Mouse (Mus musculus): ENCODE data around the gene Rad51c. TPM values are rescaled to one million over a fixed set of nuclear protein-coding genes. Genes with fewer than 3 reads are reported as not detected.
"Not testable (repeated sequence)": the region's sequence is repeated elsewhere in the genome, so short reads cannot be mapped to it uniquely, and the experiment has no call there.

The Rad51c gene
- polyA plus RNA-seq, 1 experiment from 2014 or later: 13.4 TPM

DNA sequence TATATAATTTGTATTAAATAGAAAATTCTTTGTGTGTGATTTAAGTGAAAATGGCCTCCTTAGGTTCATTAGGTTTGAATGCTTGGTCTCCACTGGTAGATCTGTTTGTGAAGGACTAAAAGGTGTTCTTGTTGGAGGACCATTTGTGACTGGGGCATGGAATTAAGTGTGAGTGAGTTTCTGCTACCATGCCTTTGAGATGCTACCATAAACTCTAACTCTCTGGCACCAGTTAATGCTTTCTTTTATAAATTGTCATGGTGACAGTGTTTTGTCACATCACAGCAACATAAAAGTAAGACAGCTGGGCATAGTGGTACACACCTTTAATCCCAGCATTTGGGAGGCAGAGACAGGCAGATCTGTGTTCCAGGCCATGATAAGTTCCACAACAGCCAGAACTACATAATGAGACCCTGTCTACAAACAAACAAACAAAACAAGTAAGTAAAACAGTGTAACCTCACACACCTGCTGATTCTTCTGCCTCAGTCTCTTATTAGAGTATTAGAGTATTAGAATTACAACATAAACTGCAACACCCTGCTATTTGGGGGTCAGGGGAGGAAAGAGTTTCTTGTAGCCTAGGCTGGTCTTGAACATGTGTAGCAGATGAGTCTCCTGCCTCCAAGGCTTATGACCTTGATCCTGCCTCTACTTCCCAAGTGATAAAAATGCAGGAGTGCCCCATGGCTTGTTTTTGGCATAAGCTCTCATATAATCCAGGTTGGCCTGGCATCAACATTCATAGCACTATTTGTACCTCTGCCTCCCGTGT is 22.7 kb upstream of the Rad51c start:
- no peaks in the 10 kb centered on the region for H3K27me3 ChIP-seq (ENCODE audit: control insufficient read depth, insufficient read depth, low read length)
- no peaks in the 10 kb centered on the region for H3K9me3 ChIP-seq (ENCODE audit: control insufficient read depth, low read length)
- H3K4me2 ChIP-seq (ENCODE audit: low read depth): no peak overlapping the region
- ATAC-seq (ENCODE audit: insufficient read depth, low FRiP score, low TSS enrichment) (no peak), DNase-seq (ENCODE audit: low spot score) (no peak)
- H3K4me3 ChIP-seq (ENCODE audit: low read depth, low read length): no peak overlapping the region
- no peaks in the 10 kb centered on the region for H3K36me3 ChIP-seq (ENCODE audit: control insufficient read depth, insufficient read depth, low read length)
- no peak overlapping the region for H3K27ac ChIP-seq (ENCODE audit: low read depth, low read length)
- H3K9ac ChIP-seq (ENCODE audit: low read length): no peak overlapping the region
- H3K4me1 ChIP-seq (ENCODE audit: control insufficient read depth, insufficient read depth, low read length): no peaks in the 10 kb centered on the region
- WGBS: 59% methylated on average over 1 of the region's 1 CpGs

DNA sequence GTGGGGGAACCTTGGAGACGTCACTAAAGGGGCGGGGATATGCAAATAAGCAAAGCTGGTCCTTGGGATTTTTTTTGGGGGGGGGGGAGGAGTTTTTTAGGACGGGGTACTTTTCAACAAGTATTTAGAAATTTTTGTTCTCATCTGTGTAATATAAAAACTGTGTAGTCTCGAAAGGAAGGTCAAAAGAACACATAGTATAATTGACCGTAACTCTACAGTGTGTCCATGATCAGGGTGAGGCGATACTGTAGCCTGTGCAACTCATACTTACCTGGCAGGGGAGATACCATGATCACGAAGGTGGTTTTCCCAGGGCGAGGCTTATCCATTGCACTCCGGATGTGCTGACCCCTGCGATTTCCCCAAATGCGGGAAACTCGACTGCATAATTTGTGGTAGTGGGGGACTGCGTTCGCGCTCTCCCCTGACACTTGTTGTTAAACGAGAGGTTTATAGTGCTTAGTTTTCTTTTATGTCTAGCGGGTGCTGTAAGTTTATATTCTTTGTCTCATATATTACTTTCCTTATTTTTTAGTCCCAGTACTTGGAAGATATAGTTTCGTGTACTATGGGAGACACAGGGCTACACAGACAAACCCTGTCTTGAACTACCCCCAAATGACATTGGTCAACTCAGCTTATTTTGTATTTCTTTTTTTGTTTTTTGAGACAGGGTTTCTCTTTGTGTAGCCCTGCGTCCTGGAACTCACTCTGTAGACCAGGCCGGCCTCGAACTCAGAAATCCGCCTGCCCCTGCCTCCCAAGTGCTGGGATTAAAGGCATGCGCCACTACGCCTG is 21.9 kb upstream of the Rad51c start:
- H3K4me2 ChIP-seq (ENCODE audit: low read depth): peak overlapping the region; percentile 43; the same call in 1 of the 2 replicates
- 1% methylated on average over 24 of the region's 24 CpGs for WGBS

DNA sequence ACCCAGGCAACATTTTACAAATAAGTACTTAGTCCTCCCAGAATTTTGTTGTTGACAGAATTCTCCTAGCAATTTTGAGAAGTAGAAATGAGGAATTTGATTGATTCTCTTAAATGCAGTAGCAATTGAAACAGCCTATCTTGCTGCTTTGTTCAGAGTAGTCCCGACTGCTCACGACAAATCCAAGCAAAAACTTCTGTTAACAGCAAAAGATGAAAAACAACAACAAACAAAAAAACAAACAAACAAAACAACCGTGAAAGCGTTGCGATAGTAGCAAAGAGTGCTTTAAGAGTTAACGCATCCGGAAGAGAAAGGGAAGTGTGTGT is 21.3 kb upstream of the Rad51c start:
- Histone ChIP-seq H3K9ac (ENCODE audit: low read length) (peak overlapping the region; percentile 9), H3K27ac (ENCODE audit: low read depth, low read length) (0 out of 2 replicates have a peak overlapping the region, but pooled peaks have one; percentile 5), H3K36me3 (ENCODE audit: control insufficient read depth, insufficient read depth, low read length) (no peaks in the 10 kb centered on the region), H3K4me2 (ENCODE audit: low read depth) (peak overlapping the region; percentile 43), H3K27me3 (ENCODE audit: control insufficient read depth, insufficient read depth, low read length) (no peaks in the 10 kb centered on the region), H3K4me1 (ENCODE audit: control insufficient read depth, insufficient read depth, low read length) (no peaks in the 10 kb centered on the region; the same call in 1 of the 2 replicates), H3K9me3 (ENCODE audit: control insufficient read depth, low read length) (no peaks in the 10 kb centered on the region), H3K4me3 (ENCODE audit: low read depth, low read length) (peak overlapping the region; percentile 33)
- under 1% methylated on average over 7 of the region's 7 CpGs for WGBS
- DNase-seq (ENCODE audit: low spot score) (no peak), ATAC-seq (ENCODE audit: insufficient read depth, low FRiP score, low TSS enrichment) (no peak)

More for the DNA sequence above, 21.9 kb upstream of the Rad51c start:
- DNase-seq (ENCODE audit: low spot score): peak; percentile 80
- H3K4me3 ChIP-seq (ENCODE audit: low read depth, low read length): peak overlapping the region; percentile 33
- not testable (repeated sequence) for H3K36me3 ChIP-seq (ENCODE audit: control insufficient read depth, insufficient read depth, low read length); H3K27me3 ChIP-seq (ENCODE audit: control insufficient read depth, insufficient read depth, low read length); H3K9me3 ChIP-seq (ENCODE audit: control insufficient read depth, low read length); H3K4me1 ChIP-seq (ENCODE audit: control insufficient read depth, insufficient read depth, low read length)
- peak overlapping the region; percentile 9 for H3K9ac ChIP-seq (ENCODE audit: low read length)
- 0 out of 2 replicates have a peak overlapping the region, but pooled peaks have one; percentile 5 for H3K27ac ChIP-seq (ENCODE audit: low read depth, low read length)
- peak; percentile 89 for ATAC-seq (ENCODE audit: insufficient read depth, low FRiP score, low TSS enrichment)

DNA sequence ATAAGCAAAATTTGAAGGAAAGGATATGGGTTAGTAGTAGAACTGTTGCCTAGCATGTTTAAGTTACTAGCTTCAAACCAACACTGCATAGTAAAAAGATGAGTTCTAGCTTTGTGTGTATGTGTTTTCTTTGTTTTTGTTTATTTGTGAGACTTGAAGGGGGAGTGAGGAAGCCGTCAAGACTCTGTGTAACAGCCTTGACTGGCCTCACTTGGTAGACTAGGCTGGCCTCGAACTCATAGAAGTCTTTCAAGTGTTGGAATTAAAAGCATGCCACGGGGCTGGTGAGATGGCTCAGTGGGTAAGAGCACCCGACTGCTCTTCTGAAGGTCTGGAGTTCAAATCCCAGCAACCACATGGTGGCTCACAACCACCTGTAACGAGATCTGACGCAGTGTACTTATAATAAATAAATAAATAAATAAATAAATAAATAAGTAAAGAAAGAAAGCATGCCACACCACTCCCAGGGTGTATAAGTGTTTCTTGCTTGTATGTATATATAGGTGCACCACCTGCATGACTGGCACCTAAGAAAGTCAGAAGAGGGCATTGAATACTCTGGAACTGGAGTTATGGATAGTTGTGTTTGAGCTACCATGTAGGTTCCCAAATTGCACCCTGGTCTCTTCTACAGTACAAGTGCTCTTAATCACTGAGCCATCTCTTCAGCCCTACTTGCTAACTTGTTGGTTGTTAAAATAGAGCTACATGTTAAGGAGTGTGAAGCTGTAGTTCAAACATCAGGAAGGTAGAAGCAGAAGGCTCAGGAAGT is 19.0 kb upstream of the Rad51c start:
- DNase-seq (ENCODE audit: low spot score): peak; percentile 22
- 53% methylated on average over 6 of the region's 6 CpGs for WGBS
- H3K4me2 ChIP-seq (ENCODE audit: low read depth): no peak overlapping the region

DNA sequence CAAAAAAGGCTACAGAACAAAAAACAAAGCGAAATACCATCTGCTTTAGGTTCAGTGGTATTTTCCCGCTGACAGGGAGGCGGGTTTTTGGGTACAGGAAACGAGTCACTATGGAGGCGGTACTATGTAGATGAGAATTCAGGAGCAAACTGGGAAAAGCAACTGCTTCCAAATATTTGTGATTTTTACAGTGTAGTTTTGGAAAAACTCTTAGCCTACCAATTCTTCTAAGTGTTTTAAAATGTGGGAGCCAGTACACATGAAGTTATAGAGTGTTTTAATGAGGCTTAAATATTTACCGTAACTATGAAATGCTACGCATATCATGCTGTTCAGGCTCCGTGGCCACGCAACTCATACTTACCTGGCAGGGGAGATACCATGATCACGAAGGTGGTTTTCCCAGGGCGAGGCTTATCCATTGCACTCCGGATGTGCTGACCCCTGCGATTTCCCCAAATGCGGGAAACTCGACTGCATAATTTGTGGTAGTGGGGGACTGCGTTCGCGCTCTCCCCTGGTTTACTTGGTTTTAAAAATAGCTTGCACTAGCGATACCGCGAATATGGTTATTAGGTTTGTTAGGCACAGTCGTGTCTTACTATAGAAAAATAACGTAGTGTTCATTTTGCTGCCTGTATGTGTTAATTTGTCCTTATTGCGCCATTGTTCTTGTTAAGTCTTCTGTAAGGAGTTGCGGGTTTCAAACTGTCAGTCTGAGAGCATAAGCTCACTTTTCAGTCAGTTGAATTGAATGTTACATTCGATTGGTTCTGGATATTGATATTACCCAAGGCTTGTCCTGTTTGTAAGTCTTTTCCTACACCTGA is 18.0 kb upstream of the Rad51c start:
- Histone ChIP-seq H3K9ac (ENCODE audit: low read length) (peak overlapping the region; percentile 20), H3K4me3 (ENCODE audit: low read depth, low read length) (peak overlapping the region; percentile 18; the same call in 1 of the 2 replicates), H3K4me2 (ENCODE audit: low read depth) (peak overlapping the region; percentile 36), H3K36me3 (ENCODE audit: control insufficient read depth, insufficient read depth, low read length) (no peaks in the 10 kb centered on the region), H3K4me1 (ENCODE audit: control insufficient read depth, insufficient read depth, low read length) (no peaks in the 10 kb centered on the region; the same call in 1 of the 2 replicates), H3K9me3 (ENCODE audit: control insufficient read depth, low read length) (no peaks in the 10 kb centered on the region), H3K27ac (ENCODE audit: low read depth, low read length) (peak overlapping the region; percentile 51; the same call in 1 of the 2 replicates), H3K27me3 (ENCODE audit: control insufficient read depth, insufficient read depth, low read length) (no peaks in the 10 kb centered on the region)
- WGBS: under 1% methylated on average over 26 of the region's 26 CpGs
- ATAC-seq (ENCODE audit: insufficient read depth, low FRiP score, low TSS enrichment) (peak; percentile 74), DNase-seq (ENCODE audit: low spot score) (peak; percentile 78)

More for the DNA sequence above, 19.0 kb upstream of the Rad51c start:
- H3K9me3 ChIP-seq (ENCODE audit: control insufficient read depth, low read length): no peaks in the 10 kb centered on the region
- no peak for ATAC-seq (ENCODE audit: insufficient read depth, low FRiP score, low TSS enrichment)
- H3K27ac ChIP-seq (ENCODE audit: low read depth, low read length): no peak overlapping the region
- no peak overlapping the region for H3K4me3 ChIP-seq (ENCODE audit: low read depth, low read length)
- H3K4me1 ChIP-seq (ENCODE audit: control insufficient read depth, insufficient read depth, low read length): no peaks in the 10 kb centered on the region; the same call in 1 of the 2 replicates
- H3K9ac ChIP-seq (ENCODE audit: low read length): no peak overlapping the region
- H3K27me3 ChIP-seq (ENCODE audit: control insufficient read depth, insufficient read depth, low read length): no peaks in the 10 kb centered on the region
- no peaks in the 10 kb centered on the region for H3K36me3 ChIP-seq (ENCODE audit: control insufficient read depth, insufficient read depth, low read length)

DNA sequence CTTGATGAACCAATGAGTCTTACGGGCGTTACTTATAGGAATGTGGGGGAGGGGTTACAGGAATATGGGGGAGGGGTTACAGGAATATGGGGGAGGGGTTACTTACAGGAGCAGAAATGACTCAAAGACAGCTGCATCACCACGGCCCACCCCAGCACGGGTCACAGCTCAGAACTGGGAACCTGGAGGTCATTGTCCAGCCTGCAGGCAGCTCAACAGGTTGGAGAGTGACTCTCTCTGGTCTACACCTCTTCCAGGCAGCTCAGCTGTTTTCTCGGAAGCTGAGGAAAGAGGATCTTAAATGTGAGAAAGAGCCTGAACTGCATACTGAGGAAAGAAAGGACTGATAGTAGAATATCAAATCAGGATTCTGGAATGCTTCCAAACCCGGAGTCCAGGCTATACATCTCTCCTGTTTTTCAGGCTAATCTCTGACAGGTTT is 17.0 kb upstream of the Rad51c start:
- ATAC-seq (ENCODE audit: insufficient read depth, low FRiP score, low TSS enrichment) (no peak), DNase-seq (ENCODE audit: low spot score) (peak; percentile 24)
- WGBS: 28% methylated on average over 6 of the region's 6 CpGs
- Histone ChIP-seq H3K36me3 (ENCODE audit: control insufficient read depth, insufficient read depth, low read length) (no peaks in the 10 kb centered on the region), H3K27me3 (ENCODE audit: control insufficient read depth, insufficient read depth, low read length) (no peaks in the 10 kb centered on the region), H3K4me1 (ENCODE audit: control insufficient read depth, insufficient read depth, low read length) (no peaks in the 10 kb centered on the region; the same call in 1 of the 2 replicates), H3K4me2 (ENCODE audit: low read depth) (peak overlapping the region; percentile 36), H3K9ac (ENCODE audit: low read length) (peak overlapping the region; percentile 20), H3K27ac (ENCODE audit: low read depth, low read length) (peak overlapping the region; percentile 51; the same call in 1 of the 2 replicates), H3K9me3 (ENCODE audit: control insufficient read depth, low read length) (no peaks in the 10 kb centered on the region), H3K4me3 (ENCODE audit: low read depth, low read length) (peak overlapping the region; percentile 18; the same call in 1 of the 2 replicates)

DNA sequence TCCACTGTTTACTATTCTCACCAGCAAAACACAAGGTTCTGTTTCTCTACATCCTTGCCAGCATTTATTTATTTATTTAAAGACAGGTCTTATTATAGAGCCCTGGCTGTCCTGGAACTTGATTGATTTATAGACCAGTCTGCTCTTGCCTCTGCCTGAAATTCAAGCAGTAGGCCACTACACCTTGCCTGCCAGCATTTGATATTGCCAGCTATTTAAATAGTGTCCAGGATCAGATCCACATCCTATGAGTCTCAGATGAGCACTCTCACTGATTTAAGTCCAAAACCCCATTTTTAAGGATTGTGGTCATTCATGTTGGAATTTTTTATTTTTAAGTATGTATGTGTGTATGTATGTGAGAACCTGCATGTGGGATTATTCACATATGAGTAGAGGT is 16.1 kb upstream of the Rad51c start:
- ATAC-seq (ENCODE audit: insufficient read depth, low FRiP score, low TSS enrichment): no peak

DNA sequence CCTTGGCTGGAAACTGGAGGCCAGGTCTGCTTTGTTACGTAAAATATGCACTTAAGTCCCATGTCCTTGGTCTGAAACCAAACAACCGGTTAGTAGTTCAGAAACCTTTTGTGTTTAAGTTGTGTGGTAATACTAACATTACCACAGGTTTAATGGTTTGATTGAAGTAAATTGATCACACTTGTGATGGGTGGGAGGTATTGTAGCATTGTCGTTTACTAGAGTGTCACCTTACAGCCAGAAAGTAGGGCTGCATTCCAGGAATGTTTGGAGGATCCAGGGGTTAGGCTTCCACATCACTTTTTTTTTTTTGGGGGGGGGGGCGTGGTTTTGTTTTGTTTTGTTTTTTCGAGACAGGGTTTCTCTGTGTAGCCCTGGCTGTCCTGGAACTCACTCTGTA is 11.4 kb upstream of the Rad51c start:
- no peak for ATAC-seq (ENCODE audit: insufficient read depth, low FRiP score, low TSS enrichment)
- H3K9me3 ChIP-seq (ENCODE audit: control insufficient read depth, low read length): no peaks in the 10 kb centered on the region
- H3K4me1 ChIP-seq (ENCODE audit: control insufficient read depth, insufficient read depth, low read length): no peaks in the 10 kb centered on the region
- H3K4me3 ChIP-seq (ENCODE audit: low read depth, low read length): no peak overlapping the region
- H3K36me3 ChIP-seq (ENCODE audit: control insufficient read depth, insufficient read depth, low read length): no peaks in the 10 kb centered on the region
- H3K4me2 ChIP-seq (ENCODE audit: low read depth): no peak overlapping the region
- H3K9ac ChIP-seq (ENCODE audit: low read length): no peak overlapping the region
- no peaks in the 10 kb centered on the region for H3K27me3 ChIP-seq (ENCODE audit: control insufficient read depth, insufficient read depth, low read length)
- DNase-seq (ENCODE audit: low spot score): no peak
- H3K27ac ChIP-seq (ENCODE audit: low read depth, low read length): no peak overlapping the region
- 56% methylated on average over 5 of the region's 5 CpGs for WGBS

More for the DNA sequence above, 16.1 kb upstream of the Rad51c start:
- H3K27me3 ChIP-seq (ENCODE audit: control insufficient read depth, insufficient read depth, low read length): no peaks in the 10 kb centered on the region
- H3K9ac ChIP-seq (ENCODE audit: low read length): no peak overlapping the region
- no peaks in the 10 kb centered on the region for H3K36me3 ChIP-seq (ENCODE audit: control insufficient read depth, insufficient read depth, low read length)
- H3K4me2 ChIP-seq (ENCODE audit: low read depth): no peak overlapping the region
- no peaks in the 10 kb centered on the region; the same call in 1 of the 2 replicates for H3K4me1 ChIP-seq (ENCODE audit: control insufficient read depth, insufficient read depth, low read length)
- no peak overlapping the region for H3K4me3 ChIP-seq (ENCODE audit: low read depth, low read length)
- no peak for DNase-seq (ENCODE audit: low spot score)
- no peak overlapping the region for H3K27ac ChIP-seq (ENCODE audit: low read depth, low read length)
- H3K9me3 ChIP-seq (ENCODE audit: control insufficient read depth, low read length): no peaks in the 10 kb centered on the region

All from neural tube, embryonic 11.5 days (tissue).